8 mouse cellular contexts compared by ENCODE assay signal in genomic region chr11:69846738-69847688, GRCm38 (mm10). TPM values are rescaled to one million over a fixed set of nuclear protein-coding genes. Genes with fewer than 3 reads are reported as not detected.
DNase-seq lines count a peak whose midpoint lies in the region; ATAC-seq and TF ChIP-seq lines count a peak whose summit lies in the region.

No protein-coding gene starts in this region.

- no peak for TF ChIP-seq CTCF in layer of hippocampus, adult 2 months (conservative IDR thresholded peaks at IDR 0.05)

- ATAC-seq in forebrain, embryonic 16.5 days = peak; percentile 41
- ATAC-seq in intestine, embryonic 15.5 days = peak; percentile 67

- WGBS in forebrain, embryonic 16.5 days = 11% methylated on average over 37 of the region's 37 CpGs
- 7% methylated on average over 37 of the region's 37 CpGs for WGBS in intestine, embryonic 15.5 days

- H3K9ac ChIP-seq in forebrain, embryonic 16.5 days (replicated peaks; ENCODE audit: low read depth, low read length) = peak overlapping the region; percentile 89
- peak overlapping the region; percentile 75 for H3K9ac ChIP-seq in intestine, embryonic 15.5 days

- H3K4me3 ChIP-seq in layer of hippocampus, adult 2 months = peak overlapping the region; percentile 96
- H3K4me3 ChIP-seq in forebrain, embryonic 16.5 days (replicated peaks; ENCODE audit: low read length) = peak overlapping the region; percentile 76
- H3K4me3 ChIP-seq in intestine, embryonic 15.5 days (replicated peaks) = peak overlapping the region; percentile 70

- H3K36me3 ChIP-seq in forebrain, embryonic 16.5 days (ENCODE audit: control insufficient read depth, insufficient read depth) = peaks cover 18% of the 10 kb centered on the region; the same call in 1 of the 2 replicates
- peaks cover 27% of the 10 kb centered on the region for H3K36me3 ChIP-seq in intestine, embryonic 15.5 days

- H3K9me3 ChIP-seq in forebrain, embryonic 16.5 days (ENCODE audit: control insufficient read depth, low read length) = no peaks in the 10 kb centered on the region
- H3K9me3 ChIP-seq in intestine, embryonic 15.5 days = no peaks in the 10 kb centered on the region

- peaks cover 24% of the 10 kb centered on the region for H3K4me1 ChIP-seq in forebrain, embryonic 16.5 days (replicated peaks; ENCODE audit: control insufficient read depth, insufficient read depth, low read length)
- H3K4me1 ChIP-seq in intestine, embryonic 15.5 days (replicated peaks) = peaks cover 18% of the 10 kb centered on the region

- no peaks in the 10 kb centered on the region for H3K27me3 ChIP-seq in forebrain, embryonic 16.5 days (replicated peaks; ENCODE audit: control insufficient read depth, insufficient read depth, low read length)
- H3K27me3 ChIP-seq in intestine, embryonic 15.5 days (replicated peaks) = no peaks in the 10 kb centered on the region

- H3K27ac ChIP-seq in layer of hippocampus, adult 2 months = peak overlapping the region; percentile 92
- peak overlapping the region; percentile 95 for H3K27ac ChIP-seq in forebrain, embryonic 16.5 days (ENCODE audit: low read length)
- peak overlapping the region; percentile 94 for H3K27ac ChIP-seq in intestine, embryonic 15.5 days

- peak overlapping the region; percentile 53 for H3K4me2 ChIP-seq in forebrain, embryonic 16.5 days (ENCODE audit: low read length)
- H3K4me2 ChIP-seq in intestine, embryonic 15.5 days (replicated peaks) = peak overlapping the region; percentile 90

- no peak for DNase-seq in layer of hippocampus, adult 2 months (ENCODE audit: low spot score in 2 of 2)
- DNase-seq in layer of hippocampus, postnatal 25 days (ENCODE audit: extremely low spot score in 1 of 2, low spot score in 1 of 2) = no peak
- DNase-seq in NIH3T3 (ENCODE audit: low read depth) = peak; percentile 73
- peak; percentile 39 for DNase-seq in lung, postnatal 14 days
- DNase-seq in thymus, postnatal 4 days = peak; percentile 56
- no peak for DNase-seq in gastrocnemius, postnatal 10 days

RNA-seq across cellular contexts. Expression of gene Plscr3, which starts 0.8 kb away (rescaled TPM):
- 10 to 100 TPM; 17.1 to 19.8 TPM for total RNA-seq in layer of hippocampus, adult 2 months (2021)
- 10 to 100 TPM; 16.5 to 19.0 TPM for total RNA-seq in layer of hippocampus, postnatal 25 days (2021)
- 55.0 and 57.7 TPM in 2 replicates for polyA plus RNA-seq in forebrain, embryonic 16.5 days (2015; fragmentation: Nextera tagmentation; extraction: Ambion mirVana)
- polyA plus RNA-seq in intestine, embryonic 15.5 days (2015; fragmentation: Nextera tagmentation; extraction: Ambion mirVana) = 70.4 and 74.6 TPM in 2 replicates
- 10 to 100 TPM; 25.4 to 27.9 TPM for total RNA-seq in gastrocnemius, postnatal 10 days (2021)

RNA-seq across cellular contexts. Expression of gene Tmem256, which starts 8.7 kb away (rescaled TPM):
- 100 to 1,000 TPM; 113 to 114 TPM for total RNA-seq in layer of hippocampus, adult 2 months (2021)
- total RNA-seq in layer of hippocampus, postnatal 25 days (2021) = 100 to 1,000 TPM; 112 to 135 TPM
- polyA plus RNA-seq in forebrain, embryonic 16.5 days (2015; fragmentation: Nextera tagmentation; extraction: Ambion mirVana) = 254 and 272 TPM in 2 replicates
- polyA plus RNA-seq in intestine, embryonic 15.5 days (2015; fragmentation: Nextera tagmentation; extraction: Ambion mirVana) = 442 and 459 TPM in 2 replicates
- 100 to 1,000 TPM; 121 to 122 TPM for total RNA-seq in gastrocnemius, postnatal 10 days (2021)

RNA-seq across cellular contexts. Expression of gene Nlgn2, which starts 9.4 kb away (rescaled TPM):
- 100 to 1,000 TPM; 197 to 201 TPM for total RNA-seq in layer of hippocampus, adult 2 months (2021)
- 100 to 1,000 TPM; 192 to 219 TPM for total RNA-seq in layer of hippocampus, postnatal 25 days (2021)
- polyA plus RNA-seq in forebrain, embryonic 16.5 days (2015; fragmentation: Nextera tagmentation; extraction: Ambion mirVana) = 18.7 and 22.8 TPM in 2 replicates
- polyA plus RNA-seq in intestine, embryonic 15.5 days (2015; fragmentation: Nextera tagmentation; extraction: Ambion mirVana) = 5.2 and 5.3 TPM in 2 replicates
- total RNA-seq in gastrocnemius, postnatal 10 days (2021) = 10 to 100 TPM; 10.3 to 15.9 TPM

RNA-seq across cellular contexts. Expression of gene Tnk1, which starts 11.5 kb away (rescaled TPM):
- total RNA-seq in layer of hippocampus, adult 2 months (2021) = not detected
- not detected for total RNA-seq in layer of hippocampus, postnatal 25 days (2021)
- polyA plus RNA-seq in forebrain, embryonic 16.5 days (2015; fragmentation: Nextera tagmentation; extraction: Ambion mirVana) = 0.29 and 0.39 TPM in 2 replicates
- polyA plus RNA-seq in intestine, embryonic 15.5 days (2015; fragmentation: Nextera tagmentation; extraction: Ambion mirVana) = 14.4 and 16.4 TPM in 2 replicates
- total RNA-seq in gastrocnemius, postnatal 10 days (2021) = under 1 TPM; 0.11 to 0.31 TPM

RNA-seq across cellular contexts. Expression of gene Spem1, which starts 25.0 kb away (rescaled TPM):
- total RNA-seq in layer of hippocampus, adult 2 months (2021) = under 1 TPM; 0.34 to 0.49 TPM
- total RNA-seq in layer of hippocampus, postnatal 25 days (2021) = under 1 TPM; 0.34 to 0.73 TPM
- 0.72 and 0.75 TPM in 2 replicates for polyA plus RNA-seq in forebrain, embryonic 16.5 days (2015; fragmentation: Nextera tagmentation; extraction: Ambion mirVana)
- polyA plus RNA-seq in intestine, embryonic 15.5 days (2015; fragmentation: Nextera tagmentation; extraction: Ambion mirVana) = 0.21 TPM in 1 of 2 replicates, not detected in the other
- not detected for total RNA-seq in gastrocnemius, postnatal 10 days (2021)

Comparison
In these comparisons a context has a peak if more than half of its experiments do, and no peak if none do; other contexts are left out.
1. DNase-seq: peak in NIH3T3 (single experiment), lung, postnatal 14 days (single experiment) and thymus, postnatal 4 days (single experiment); none in layer of hippocampus, adult 2 months (0 of 2), layer of hippocampus, postnatal 25 days (0 of 2) and gastrocnemius, postnatal 10 days (single experiment).
2. RNA of gene Nlgn2, which starts 9.4 kb away (total RNA-seq): 192 to 219 TPM in layer of hippocampus, postnatal 25 days and 197 to 201 TPM in layer of hippocampus, adult 2 months; 10.3 to 15.9 TPM in gastrocnemius, postnatal 10 days; every median in the first group is over 10 times any median in the second.
3. Peak in every context shown above with its lines, with median percentiles within 50 percentile points of each other: H3K27ac ChIP-seq and H3K4me3 ChIP-seq.